Mouse (Mus musculus): ENCODE measurements around the gene Ctf2. TPM values are rescaled to one million over a fixed set of nuclear protein-coding genes. Genes with fewer than 3 reads are reported as not detected.

Gene Ctf2
- polyA plus RNA-seq, 1 experiment from 2014 or later, result 0.23 TPM

DNA sequence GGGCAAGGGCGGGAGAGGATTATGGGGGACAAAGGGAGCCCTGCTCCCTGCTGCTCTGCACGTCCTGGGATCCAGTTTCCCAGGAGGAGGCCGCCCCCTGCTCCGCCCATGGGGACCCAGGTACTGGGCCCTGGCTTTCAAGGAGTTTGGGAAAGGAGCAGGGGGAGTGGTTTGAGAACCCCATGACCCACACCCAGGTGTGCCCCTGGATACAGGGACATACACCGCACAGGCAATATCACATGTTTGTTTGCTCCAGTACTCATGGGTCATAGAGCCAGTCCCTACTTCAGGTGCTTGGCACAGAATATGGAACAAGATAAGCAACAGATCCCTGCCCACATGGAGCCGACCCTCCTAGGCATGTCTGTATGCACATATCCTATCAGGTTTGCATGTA, 6.0 kb downstream of the Ctf2 start:
- H3K27ac ChIP-seq (ENCODE audit: low read length), result no peak overlapping the region
- H3K9ac ChIP-seq (ENCODE audit: low read length), result no peak overlapping the region
- no peaks in the 10 kb centered on the region for H3K27me3 ChIP-seq (ENCODE audit: control insufficient read depth, insufficient read depth, low read depth, low read length)
- ATAC-seq (ENCODE audit: low read depth), result no peak
- WGBS, result 55% methylated on average over 6 of the region's 6 CpGs
- H3K36me3 ChIP-seq (ENCODE audit: control insufficient read depth, insufficient read depth, low read length), result no peaks in the 10 kb centered on the region
- H3K4me2 ChIP-seq (ENCODE audit: low read depth, low read length), result no peak overlapping the region
- H3K9me3 ChIP-seq (ENCODE audit: control insufficient read depth, low read length), result no peaks in the 10 kb centered on the region
- H3K4me1 ChIP-seq (replicated peaks; ENCODE audit: control insufficient read depth, insufficient read depth, low read length), result no peaks in the 10 kb centered on the region
- H3K4me3 ChIP-seq (ENCODE audit: low read length), result no peak overlapping the region

DNA sequence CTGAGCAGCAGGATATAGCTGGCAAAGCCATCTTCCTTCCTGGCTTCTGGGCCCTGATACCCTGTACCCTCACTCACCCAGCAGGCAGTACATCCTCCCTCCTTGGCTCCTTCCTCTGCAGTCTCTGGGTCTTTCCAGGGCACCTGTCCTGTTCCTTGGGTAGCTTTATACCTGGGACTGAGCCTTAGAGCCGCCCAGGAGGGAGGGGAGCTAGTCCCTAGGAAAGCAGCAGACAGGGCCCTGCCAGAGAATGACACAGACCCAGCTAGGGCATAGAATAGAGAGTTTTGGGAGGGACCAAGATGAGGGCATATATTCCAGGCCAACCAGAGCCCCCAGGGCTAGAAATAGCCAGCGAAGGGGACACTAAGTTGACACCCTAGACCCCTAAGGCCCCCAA, 6.5 kb downstream of the Ctf2 start:
- no peak for ATAC-seq (ENCODE audit: low read depth)

DNA sequence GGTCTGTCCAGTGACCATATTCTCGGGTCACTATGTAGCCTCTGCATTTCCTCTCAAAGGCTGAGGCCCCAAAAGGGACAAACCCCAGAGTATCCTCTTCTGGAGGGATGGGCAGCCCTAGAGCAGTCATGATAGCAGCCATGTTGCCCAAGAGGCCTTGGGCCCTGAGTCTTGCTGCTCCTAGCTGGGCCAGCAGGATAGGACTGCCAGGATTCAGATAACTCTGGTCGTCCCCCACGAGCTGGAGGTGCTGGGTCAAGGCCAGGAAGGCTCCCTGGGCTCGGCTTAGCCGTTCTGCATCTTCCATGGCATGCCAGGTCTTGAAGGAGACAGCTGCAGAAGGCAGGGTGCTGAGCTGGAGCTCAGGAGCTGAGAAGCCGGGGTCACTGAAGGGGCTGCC, 12.7 kb downstream of the Ctf2 start:
- H3K9me3 ChIP-seq (ENCODE audit: control insufficient read depth, low read length), result no peaks in the 10 kb centered on the region
- WGBS, result 87% methylated on average over 6 of the region's 6 CpGs
- no peak for ATAC-seq (ENCODE audit: low read depth)
- H3K36me3 ChIP-seq (ENCODE audit: control insufficient read depth, insufficient read depth, low read length), result no peaks in the 10 kb centered on the region
- H3K4me3 ChIP-seq (ENCODE audit: low read length), result no peak overlapping the region
- H3K4me1 ChIP-seq (replicated peaks; ENCODE audit: control insufficient read depth, insufficient read depth, low read length), result peaks cover 9% of the 10 kb centered on the region
- H3K27me3 ChIP-seq (ENCODE audit: control insufficient read depth, insufficient read depth, low read depth, low read length), result no peaks in the 10 kb centered on the region
- no peak overlapping the region for H3K27ac ChIP-seq (ENCODE audit: low read length)
- H3K4me2 ChIP-seq (ENCODE audit: low read depth, low read length), result no peak overlapping the region
- H3K9ac ChIP-seq (ENCODE audit: low read length), result no peak overlapping the region

More for the DNA sequence above, 6.5 kb downstream of the Ctf2 start:
- Histone ChIP-seq H3K36me3 (ENCODE audit: control insufficient read depth, insufficient read depth, low read length) (no peaks in the 10 kb centered on the region), H3K27ac (ENCODE audit: low read length) (no peak overlapping the region), H3K4me1 (replicated peaks; ENCODE audit: control insufficient read depth, insufficient read depth, low read length) (no peaks in the 10 kb centered on the region), H3K27me3 (ENCODE audit: control insufficient read depth, insufficient read depth, low read depth, low read length) (no peaks in the 10 kb centered on the region), H3K4me3 (ENCODE audit: low read length) (no peak overlapping the region), H3K9me3 (ENCODE audit: control insufficient read depth, low read length) (no peaks in the 10 kb centered on the region), H3K9ac (ENCODE audit: low read length) (no peak overlapping the region), H3K4me2 (ENCODE audit: low read depth, low read length) (no peak overlapping the region)
- WGBS, result 33% methylated on average over 2 of the region's 2 CpGs

DNA sequence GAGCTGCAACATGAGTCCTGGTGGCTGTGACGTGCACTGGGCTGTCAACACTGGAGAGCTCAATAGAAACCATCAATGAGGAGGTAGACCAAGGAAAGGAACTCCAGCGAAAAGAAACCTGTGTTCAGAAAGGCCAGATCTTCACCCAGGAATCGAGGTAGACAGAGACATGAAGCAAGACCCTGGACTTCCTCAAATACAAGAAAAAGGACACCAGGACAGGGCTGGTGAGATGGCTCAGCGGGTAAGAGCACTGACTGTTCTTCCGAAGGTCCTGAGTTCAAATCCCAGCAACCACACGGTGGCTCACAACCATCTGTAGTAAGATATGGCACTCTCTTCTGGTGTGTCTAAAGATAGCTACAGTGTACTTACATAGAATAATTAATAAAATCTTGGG, 13.6 kb downstream of the Ctf2 start:
- no peak overlapping the region for H3K9ac ChIP-seq (ENCODE audit: low read length)
- no peak for ATAC-seq (ENCODE audit: low read depth)
- no peaks in the 10 kb centered on the region for H3K9me3 ChIP-seq (ENCODE audit: control insufficient read depth, low read length)
- H3K36me3 ChIP-seq (ENCODE audit: control insufficient read depth, insufficient read depth, low read length), result no peaks in the 10 kb centered on the region
- peaks cover 12% of the 10 kb centered on the region for H3K4me1 ChIP-seq (replicated peaks; ENCODE audit: control insufficient read depth, insufficient read depth, low read length)
- H3K27ac ChIP-seq (ENCODE audit: low read length), result no peak overlapping the region
- H3K4me2 ChIP-seq (ENCODE audit: low read depth, low read length), result no peak overlapping the region
- no peak overlapping the region for H3K4me3 ChIP-seq (ENCODE audit: low read length)
- no peaks in the 10 kb centered on the region for H3K27me3 ChIP-seq (ENCODE audit: control insufficient read depth, insufficient read depth, low read depth, low read length)
- 87% methylated on average over 6 of the region's 6 CpGs for whole genome bisulfite sequencing

DNA sequence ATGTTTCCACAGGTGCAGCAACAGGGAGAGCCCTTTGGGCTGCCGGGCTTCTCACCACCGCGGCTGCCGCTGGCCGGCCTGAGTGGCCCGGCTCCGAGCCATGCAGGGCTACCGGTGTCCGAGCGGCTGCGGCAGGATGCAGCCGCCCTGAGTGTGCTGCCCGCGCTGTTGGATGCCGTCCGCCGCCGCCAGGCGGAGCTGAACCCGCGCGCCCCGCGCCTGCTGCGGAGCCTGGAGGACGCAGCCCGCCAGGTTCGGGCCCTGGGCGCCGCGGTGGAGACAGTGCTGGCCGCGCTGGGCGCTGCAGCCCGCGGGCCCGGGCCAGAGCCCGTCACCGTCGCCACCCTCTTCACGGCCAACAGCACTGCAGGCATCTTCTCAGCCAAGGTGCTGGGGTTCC, 15.0 kb downstream of the Ctf2 start:
- Histone ChIP-seq H3K4me2 (ENCODE audit: low read depth, low read length) (peak overlapping the region; percentile 78), H3K9ac (ENCODE audit: low read length) (peak overlapping the region; percentile 71), H3K27me3 (ENCODE audit: control insufficient read depth, insufficient read depth, low read depth, low read length) (no peaks in the 10 kb centered on the region), H3K27ac (ENCODE audit: low read length) (no peak overlapping the region), H3K36me3 (ENCODE audit: control insufficient read depth, insufficient read depth, low read length) (no peaks in the 10 kb centered on the region), H3K4me1 (replicated peaks; ENCODE audit: control insufficient read depth, insufficient read depth, low read length) (peaks cover 17% of the 10 kb centered on the region), H3K9me3 (ENCODE audit: control insufficient read depth, low read length) (no peaks in the 10 kb centered on the region), H3K4me3 (ENCODE audit: low read length) (peak overlapping the region; percentile 46)
- 3% methylated on average over 36 of the region's 41 CpGs for WGBS
- ATAC-seq (ENCODE audit: low read depth), result peak; percentile 54

DNA sequence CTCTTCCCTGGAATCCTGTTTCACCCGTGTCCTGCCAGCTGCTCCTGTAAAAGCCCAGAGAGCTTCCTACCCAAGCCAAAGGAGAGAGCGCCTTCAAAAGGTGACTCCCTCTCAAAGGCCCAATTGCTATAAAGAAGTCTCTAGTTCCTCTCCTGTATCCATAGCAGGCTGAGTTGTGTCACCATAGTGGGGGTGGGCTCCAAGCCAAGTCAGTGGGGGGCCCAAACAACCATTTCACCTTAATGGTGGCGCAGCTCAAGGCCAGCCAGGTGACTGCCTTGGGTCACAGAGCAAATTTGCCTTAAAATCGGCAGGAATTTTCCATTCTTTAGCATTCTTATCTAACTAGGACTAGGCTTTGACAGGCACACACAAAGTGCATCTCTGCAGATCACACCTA, 17.1 kb downstream of the Ctf2 start:
- Histone ChIP-seq H3K4me1 (replicated peaks; ENCODE audit: control insufficient read depth, insufficient read depth, low read length) (peaks cover 24% of the 10 kb centered on the region), H3K36me3 (ENCODE audit: control insufficient read depth, insufficient read depth, low read length) (no peaks in the 10 kb centered on the region), H3K27ac (ENCODE audit: low read length) (no peak overlapping the region), H3K4me3 (ENCODE audit: low read length) (no peak overlapping the region), H3K27me3 (ENCODE audit: control insufficient read depth, insufficient read depth, low read depth, low read length) (no peaks in the 10 kb centered on the region), H3K4me2 (ENCODE audit: low read depth, low read length) (no peak overlapping the region), H3K9ac (ENCODE audit: low read length) (no peak overlapping the region), H3K9me3 (ENCODE audit: control insufficient read depth, low read length) (no peaks in the 10 kb centered on the region)
- no peak for ATAC-seq (ENCODE audit: low read depth)
- 81% methylated on average over 4 of the region's 4 CpGs for WGBS

DNA sequence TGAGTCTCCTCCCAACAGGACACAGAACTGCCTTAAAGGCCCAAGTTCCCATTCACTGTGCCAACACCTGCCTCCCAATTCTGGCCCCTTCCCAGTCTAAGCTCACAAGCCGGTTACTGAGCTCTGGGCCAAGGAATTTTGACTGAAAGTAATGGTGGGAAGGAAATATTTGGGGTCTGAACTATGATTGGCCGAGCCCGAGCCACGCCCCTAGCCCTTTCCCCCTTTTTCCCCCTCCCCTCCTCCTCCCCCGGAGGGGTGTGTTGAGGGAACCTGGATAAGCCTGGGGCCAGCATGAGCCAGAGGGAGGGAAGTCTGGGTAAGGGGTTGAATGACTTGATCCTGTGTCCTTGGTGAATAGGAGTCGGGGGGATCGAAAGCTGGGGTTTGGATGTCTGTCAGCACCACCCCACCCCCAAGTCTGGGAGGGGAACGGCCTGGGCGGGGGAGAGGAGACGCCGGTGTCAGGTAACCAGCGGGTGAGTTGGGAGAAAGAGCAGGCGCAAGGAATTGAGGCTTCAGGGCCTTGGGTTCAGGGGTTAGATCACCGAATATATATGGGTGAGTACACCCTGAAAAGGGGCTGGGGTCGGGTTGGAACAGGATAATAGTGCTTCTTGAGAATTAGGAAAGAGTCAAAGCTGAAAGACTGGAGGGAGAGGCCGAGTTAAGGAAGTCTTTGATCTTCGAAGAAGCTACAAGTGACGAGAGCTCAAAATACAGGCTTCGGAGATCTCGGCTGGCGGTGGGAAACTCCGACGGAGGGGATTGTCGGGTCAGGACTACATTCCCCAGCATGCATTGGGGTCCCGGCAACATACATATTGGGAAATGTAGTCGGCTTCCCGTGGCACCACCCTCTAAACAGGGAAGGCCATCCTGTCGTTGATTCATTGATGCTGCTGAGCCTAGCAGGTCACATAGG, 19.2 kb downstream of the Ctf2 start, which contains the start of gene Ctf1:
Gene Ctf1, plus strand, starts transcription at position 276 of the 925 bp plus-strand sequence.
- peak within 1 kb of the TSS; percentile 63 for H3K9ac ChIP-seq (ENCODE audit: low read length)
- peak; percentile 46 for ATAC-seq (ENCODE audit: low read depth)
- 2% methylated on average over 27 of the region's 28 CpGs for WGBS
- peak within 1 kb of the TSS; percentile 63 for H3K4me2 ChIP-seq (ENCODE audit: low read depth, low read length)
- peak within 1 kb of the TSS; percentile 49 for H3K4me3 ChIP-seq (ENCODE audit: low read length)
- no peaks in the 10 kb centered on the region for H3K9me3 ChIP-seq (ENCODE audit: control insufficient read depth, low read length)
- H3K36me3 ChIP-seq (ENCODE audit: control insufficient read depth, insufficient read depth, low read length), result no peaks in the 10 kb centered on the region
- H3K4me1 ChIP-seq (replicated peaks; ENCODE audit: control insufficient read depth, insufficient read depth, low read length), result peaks cover 33% of the 10 kb centered on the region
- peak within 1 kb of the TSS; percentile 93 for H3K27ac ChIP-seq (ENCODE audit: low read length)
- no peaks in the 10 kb centered on the region for H3K27me3 ChIP-seq (ENCODE audit: control insufficient read depth, insufficient read depth, low read depth, low read length)

DNA sequence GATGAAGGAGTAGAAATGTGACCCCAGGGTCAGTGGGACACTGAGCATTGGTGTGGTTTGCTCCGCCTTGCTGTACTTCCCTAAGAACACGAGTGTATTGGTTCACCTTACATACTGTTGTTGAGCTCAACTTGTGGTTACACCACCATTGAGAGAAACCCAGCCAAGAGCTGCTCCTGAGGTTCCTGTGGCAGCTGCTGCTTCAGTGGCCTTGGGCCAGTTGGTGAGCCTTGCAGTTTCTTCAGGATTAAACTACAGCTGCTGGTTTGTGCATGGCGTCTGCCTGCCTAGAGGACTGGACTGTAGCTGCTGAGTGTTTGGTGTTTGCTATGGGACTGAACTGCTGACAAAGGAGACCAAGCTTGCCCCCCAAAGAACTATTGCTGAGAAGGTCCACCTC, 20.5 kb downstream of the Ctf2 start:
- ATAC-seq (ENCODE audit: low read depth), result no peak
- Histone ChIP-seq H3K4me2 (ENCODE audit: low read depth, low read length) (no peak overlapping the region), H3K4me1 (replicated peaks; ENCODE audit: control insufficient read depth, insufficient read depth, low read length) (peaks cover 33% of the 10 kb centered on the region), H3K9ac (ENCODE audit: low read length) (no peak overlapping the region), H3K27ac (ENCODE audit: low read length) (peak overlapping the region; percentile 93), H3K36me3 (ENCODE audit: control insufficient read depth, insufficient read depth, low read length) (no peaks in the 10 kb centered on the region), H3K9me3 (ENCODE audit: control insufficient read depth, low read length) (no peaks in the 10 kb centered on the region), H3K4me3 (ENCODE audit: low read length) (no peak overlapping the region), H3K27me3 (ENCODE audit: control insufficient read depth, insufficient read depth, low read depth, low read length) (no peaks in the 10 kb centered on the region)
- WGBS, result 53% methylated on average over 3 of the region's 3 CpGs

DNA sequence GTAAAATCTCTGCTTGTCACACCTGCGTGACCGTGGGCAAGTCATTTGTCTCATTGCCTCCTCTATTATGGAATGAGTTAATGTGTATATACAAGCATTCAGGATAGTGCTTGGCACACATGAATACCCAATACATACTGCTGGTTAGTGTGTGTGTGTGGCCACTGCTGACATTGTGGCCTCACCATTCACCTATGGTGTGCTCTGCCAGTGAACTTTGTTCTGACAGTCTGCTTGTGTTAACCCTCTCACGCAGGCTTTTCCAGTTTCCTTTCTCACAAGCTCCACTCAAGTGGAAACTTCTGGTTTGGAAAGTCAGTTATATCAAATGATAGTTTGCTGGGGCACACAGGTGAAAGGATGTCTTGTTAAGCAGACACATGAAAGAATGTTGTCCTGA, 20.9 kb downstream of the Ctf2 start:
- Histone ChIP-seq H3K36me3 (ENCODE audit: control insufficient read depth, insufficient read depth, low read length) (no peaks in the 10 kb centered on the region; the same call in 1 of the 2 replicates), H3K4me3 (ENCODE audit: low read length) (no peak overlapping the region), H3K27me3 (ENCODE audit: control insufficient read depth, insufficient read depth, low read depth, low read length) (no peaks in the 10 kb centered on the region), H3K4me1 (replicated peaks; ENCODE audit: control insufficient read depth, insufficient read depth, low read length) (peaks cover 33% of the 10 kb centered on the region), H3K9me3 (ENCODE audit: control insufficient read depth, low read length) (no peaks in the 10 kb centered on the region), H3K4me2 (ENCODE audit: low read depth, low read length) (no peak overlapping the region), H3K9ac (ENCODE audit: low read length) (no peak overlapping the region), H3K27ac (ENCODE audit: low read length) (no peak overlapping the region; the same call in 1 of the 2 replicates)
- 77% methylated on average over 3 of the region's 3 CpGs for WGBS
- no peak for ATAC-seq (ENCODE audit: low read depth)

Measured in lung, embryonic 16.5 days (tissue).